Mouse (Mus musculus): ENCODE data around the gene Capzb. TPM values are rescaled to one million over a fixed set of nuclear protein-coding genes. Genes with fewer than 3 reads are reported as not detected.
A peak's percentile ranks its signal among the peaks of the same experiment; 100 is the strongest.

Capzb gene
- polyA plus RNA-seq, 1 experiment from 2014 or later, result 399 TPM

- Histone ChIP-seq H3K36me3 (0 out of 2 replicates have a peak, but pooled peaks cover 11% of the 10 kb centered on the region), H3K4me2 (no peak overlapping the region), H3K9me3 (no peaks in the 10 kb centered on the region), H3K9ac (no peak overlapping the region), H3K27me3 (no peaks in the 10 kb centered on the region), H3K4me1 (peaks cover 89% of the 10 kb centered on the region), H3K27ac (peak overlapping the region; percentile 24; the same call in 1 of the 2 replicates), H3K4me3 (no peak overlapping the region)
- no peak for ATAC-seq (ENCODE audit: insufficient number of reproducible peaks, low FRiP score, low TSS enrichment, low read depth)
- 80% methylated on average over 2 of the region's 2 CpGs for WGBS
These were observed 52.8 kb downstream of the Capzb start for GRCm38 (mm10) chr4:139245534-139245933.

- no peak overlapping the region for H3K9ac ChIP-seq
- H3K4me3 ChIP-seq, result no peak overlapping the region
- no peaks in the 10 kb centered on the region for H3K9me3 ChIP-seq
- H3K36me3 ChIP-seq, result 0 out of 2 replicates have a peak, but pooled peaks cover 11% of the 10 kb centered on the region
- ATAC-seq (ENCODE audit: insufficient number of reproducible peaks, low FRiP score, low TSS enrichment, low read depth), result no peak
- WGBS, result 26% methylated on average over 7 of the region's 7 CpGs
- peaks cover 89% of the 10 kb centered on the region for H3K4me1 ChIP-seq
- H3K27ac ChIP-seq, result peak overlapping the region; percentile 24
- no peaks in the 10 kb centered on the region for H3K27me3 ChIP-seq
- H3K4me2 ChIP-seq, result no peak overlapping the region
These were observed 53.6 kb downstream of the Capzb start for GRCm38 (mm10) chr4:139246130-139246877.

- H3K9me3 ChIP-seq, result no peaks in the 10 kb centered on the region
- no peak for ATAC-seq (ENCODE audit: insufficient number of reproducible peaks, low FRiP score, low TSS enrichment, low read depth)
- H3K9ac ChIP-seq, result no peak overlapping the region
- no peak overlapping the region for H3K4me2 ChIP-seq
- 52% methylated on average over 7 of the region's 7 CpGs for WGBS
- no peak overlapping the region for H3K4me3 ChIP-seq
- H3K36me3 ChIP-seq, result 0 out of 2 replicates have a peak, but pooled peaks cover 1% of the 10 kb centered on the region
- peak overlapping the region; percentile 80; the same call in 1 of the 2 replicates for H3K27ac ChIP-seq
- H3K27me3 ChIP-seq, result no peaks in the 10 kb centered on the region
- peaks cover 91% of the 10 kb centered on the region for H3K4me1 ChIP-seq
These were observed 55.3 kb downstream of the Capzb start for GRCm38 (mm10) chr4:139247966-139248365.

- no peaks in the 10 kb centered on the region for H3K27me3 ChIP-seq
- ATAC-seq (ENCODE audit: insufficient number of reproducible peaks, low FRiP score, low TSS enrichment, low read depth), result no peak
- H3K4me3 ChIP-seq, result no peak overlapping the region
- H3K9me3 ChIP-seq, result no peaks in the 10 kb centered on the region
- no peak overlapping the region for H3K9ac ChIP-seq
- H3K36me3 ChIP-seq, result no peaks in the 10 kb centered on the region
- peak overlapping the region; percentile 80; the same call in 1 of the 2 replicates for H3K27ac ChIP-seq
- peaks cover 98% of the 10 kb centered on the region for H3K4me1 ChIP-seq
- WGBS, result 79% methylated on average over 5 of the region's 5 CpGs
- H3K4me2 ChIP-seq, result no peak overlapping the region
These were observed 56.0 kb downstream of the Capzb start for GRCm38 (mm10) chr4:139248736-139249135.

GRCm38 (mm10) chr4:139250043-139250442 lies 57.3 kb downstream of the Capzb start:
- 19% methylated on average over 5 of the region's 5 CpGs for WGBS
- ATAC-seq (ENCODE audit: insufficient number of reproducible peaks, low FRiP score, low TSS enrichment, low read depth), result no peak

GRCm38 (mm10) chr4:139250886-139251285 lies 58.2 kb downstream of the Capzb start:
- no peaks in the 10 kb centered on the region for H3K9me3 ChIP-seq
- no peak overlapping the region for H3K9ac ChIP-seq
- H3K27ac ChIP-seq, result peak overlapping the region; percentile 80
- no peak overlapping the region for H3K4me3 ChIP-seq
- peaks cover 86% of the 10 kb centered on the region for H3K4me1 ChIP-seq
- 55% methylated on average over 8 of the region's 8 CpGs for WGBS
- H3K36me3 ChIP-seq, result no peaks in the 10 kb centered on the region
- ATAC-seq (ENCODE audit: insufficient number of reproducible peaks, low FRiP score, low TSS enrichment, low read depth), result no peak
- H3K27me3 ChIP-seq, result no peaks in the 10 kb centered on the region
- H3K4me2 ChIP-seq, result no peak overlapping the region

More at GRCm38 (mm10) chr4:139250043-139250442, 57.3 kb downstream of the Capzb start:
- no peak overlapping the region for H3K4me3 ChIP-seq
- H3K27me3 ChIP-seq, result no peaks in the 10 kb centered on the region
- H3K27ac ChIP-seq, result peak overlapping the region; percentile 80
- peaks cover 88% of the 10 kb centered on the region for H3K4me1 ChIP-seq
- no peak overlapping the region for H3K9ac ChIP-seq
- H3K4me2 ChIP-seq, result no peak overlapping the region
- no peaks in the 10 kb centered on the region for H3K36me3 ChIP-seq
- no peaks in the 10 kb centered on the region for H3K9me3 ChIP-seq

DNA sequence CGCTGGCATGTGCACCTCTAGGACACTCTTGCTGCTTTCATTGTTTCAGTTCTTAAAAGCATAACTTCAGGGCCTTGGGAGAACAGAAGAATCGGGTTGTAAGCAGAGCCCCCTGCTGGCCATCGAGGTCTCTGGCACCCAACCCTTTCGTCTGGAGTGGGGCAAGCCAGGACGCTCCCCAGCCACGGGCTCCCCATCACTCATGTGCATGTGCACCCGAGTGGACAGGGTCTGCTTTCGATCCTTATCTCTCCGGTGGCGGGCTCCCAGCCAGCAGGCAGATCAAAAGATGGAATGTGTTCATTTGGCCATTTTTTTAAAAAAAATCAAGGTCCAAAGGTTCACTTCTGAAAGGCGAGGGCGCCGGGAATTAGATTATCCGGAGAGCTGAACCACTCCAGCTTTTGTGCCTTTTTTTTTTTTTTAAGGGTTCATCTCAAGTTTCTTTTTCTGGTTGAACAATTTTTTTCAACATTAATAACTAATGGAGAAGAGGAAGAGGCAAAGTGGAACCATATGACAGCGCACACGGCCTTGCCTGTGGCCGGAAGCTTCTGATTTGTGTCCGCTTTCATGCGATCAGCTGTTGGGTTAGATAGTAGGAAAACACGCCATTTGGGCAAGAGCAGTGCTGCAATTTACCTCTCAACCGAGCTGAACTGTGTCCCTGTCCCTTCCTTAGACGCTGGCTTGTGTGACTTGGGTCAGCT lies 59.5 kb downstream of the Capzb start:
- peaks cover 86% of the 10 kb centered on the region for H3K4me1 ChIP-seq
- H3K9me3 ChIP-seq, result no peaks in the 10 kb centered on the region
- no peak overlapping the region for H3K4me3 ChIP-seq
- H3K27ac ChIP-seq, result peak overlapping the region; percentile 80
- H3K4me2 ChIP-seq, result peak overlapping the region; percentile 19; the same call in 1 of the 2 replicates
- 31% methylated on average over 22 of the region's 22 CpGs for WGBS
- 0 out of 2 replicates have a peak, but pooled peaks have one; percentile 42 for ATAC-seq (ENCODE audit: insufficient number of reproducible peaks, low FRiP score, low TSS enrichment, low read depth)
- H3K27me3 ChIP-seq, result no peaks in the 10 kb centered on the region
- H3K9ac ChIP-seq, result no peak overlapping the region
- H3K36me3 ChIP-seq, result peaks cover 5% of the 10 kb centered on the region

DNA sequence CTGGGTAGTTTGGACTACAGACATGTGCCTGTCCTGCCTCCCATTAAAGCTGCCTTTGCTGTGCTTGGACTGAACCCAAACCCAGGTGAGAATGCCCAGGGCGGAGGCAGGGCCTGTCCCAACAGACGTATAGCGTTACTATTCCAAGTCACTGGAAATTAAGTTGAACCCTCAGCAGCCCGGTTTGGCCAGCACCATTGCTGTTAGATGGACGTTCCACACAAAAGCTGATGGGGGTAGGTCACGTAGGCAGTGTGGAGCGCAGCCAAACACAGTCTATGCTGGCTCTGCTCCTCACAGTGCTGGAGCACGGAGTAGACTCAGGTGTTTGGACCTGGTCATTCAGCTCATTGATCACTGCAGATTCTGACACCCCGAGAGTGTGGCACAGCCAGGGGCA lies 60.5 kb downstream of the Capzb start:
- Histone ChIP-seq H3K4me1 (peaks cover 86% of the 10 kb centered on the region), H3K9me3 (no peaks in the 10 kb centered on the region), H3K36me3 (peaks cover 14% of the 10 kb centered on the region), H3K27ac (peak overlapping the region; percentile 80; the same call in 1 of the 2 replicates), H3K9ac (no peak overlapping the region), H3K4me3 (no peak overlapping the region), H3K27me3 (no peaks in the 10 kb centered on the region), H3K4me2 (no peak overlapping the region)
- no peak; the same call in 1 of the 2 replicates for ATAC-seq (ENCODE audit: insufficient number of reproducible peaks, low FRiP score, low TSS enrichment, low read depth)
- 51% methylated on average over 9 of the region's 9 CpGs for WGBS

DNA sequence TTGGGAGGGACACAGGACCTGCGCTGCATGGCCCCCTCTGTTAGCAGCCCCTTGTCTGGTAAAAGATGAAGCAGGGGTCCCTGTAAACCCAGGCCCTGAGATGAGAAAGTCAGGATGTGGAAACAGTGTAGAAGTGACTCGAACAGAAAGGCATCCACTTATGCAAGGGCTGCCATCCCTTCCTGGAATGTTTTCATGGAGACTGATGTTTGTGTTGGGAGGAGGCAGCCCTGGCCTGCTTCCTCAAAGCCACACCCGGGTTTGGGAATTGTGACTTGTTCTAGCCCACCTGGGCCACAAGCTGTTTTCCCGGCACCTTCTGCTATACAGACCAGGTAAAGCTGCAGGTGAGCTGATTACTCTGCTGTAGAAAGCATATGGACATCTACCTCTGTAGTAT lies 63.4 kb downstream of the Capzb start:
- Histone ChIP-seq H3K36me3 (peaks cover 32% of the 10 kb centered on the region), H3K9me3 (no peaks in the 10 kb centered on the region), H3K27ac (no peak overlapping the region), H3K4me2 (no peak overlapping the region), H3K9ac (no peak overlapping the region), H3K4me3 (no peak overlapping the region), H3K27me3 (no peaks in the 10 kb centered on the region), H3K4me1 (peaks cover 82% of the 10 kb centered on the region)
- 70% methylated on average over 4 of the region's 4 CpGs for WGBS
- ATAC-seq (ENCODE audit: insufficient number of reproducible peaks, low FRiP score, low TSS enrichment, low read depth), result no peak

DNA sequence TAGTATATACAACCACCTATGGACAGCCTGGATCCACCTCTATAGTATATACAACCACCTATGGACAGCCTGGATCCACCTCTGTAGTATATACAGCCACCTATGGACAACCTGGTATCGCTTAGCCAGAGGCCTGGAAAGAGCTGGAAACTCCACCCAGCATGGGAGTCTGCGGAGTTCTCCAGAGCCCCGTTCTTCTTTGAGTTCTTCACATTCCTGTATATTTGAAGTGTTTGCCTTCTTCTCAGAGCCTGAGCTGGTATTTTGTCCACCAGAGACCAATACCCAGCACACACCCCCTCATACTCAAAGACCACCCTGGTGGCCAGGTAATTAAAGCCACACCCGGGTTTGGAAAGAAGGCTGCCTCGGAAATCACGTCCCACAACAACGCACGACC lies 64.0 kb downstream of the Capzb start:
- Histone ChIP-seq H3K36me3 (peaks cover 37% of the 10 kb centered on the region), H3K27me3 (no peaks in the 10 kb centered on the region), H3K4me1 (peaks cover 81% of the 10 kb centered on the region), H3K27ac (0 out of 2 replicates have a peak overlapping the region, but pooled peaks have one; percentile 92), H3K9ac (no peak overlapping the region), H3K9me3 (no peaks in the 10 kb centered on the region), H3K4me2 (no peak overlapping the region), H3K4me3 (no peak overlapping the region)
- 41% methylated on average over 8 of the region's 8 CpGs for WGBS
- no peak for ATAC-seq (ENCODE audit: insufficient number of reproducible peaks, low FRiP score, low TSS enrichment, low read depth)

- peaks cover 56% of the 10 kb centered on the region for H3K36me3 ChIP-seq
- H3K4me2 ChIP-seq, result no peak overlapping the region
- no peaks in the 10 kb centered on the region for H3K9me3 ChIP-seq
- peak overlapping the region; percentile 92 for H3K27ac ChIP-seq
- no peak overlapping the region for H3K4me3 ChIP-seq
- no peak overlapping the region for H3K9ac ChIP-seq
- ATAC-seq (ENCODE audit: insufficient number of reproducible peaks, low FRiP score, low TSS enrichment, low read depth), result peak; percentile 40; the same call in 1 of the 2 replicates
- peaks cover 60% of the 10 kb centered on the region for H3K4me1 ChIP-seq
- 32% methylated on average over 6 of the region's 6 CpGs for WGBS
- H3K27me3 ChIP-seq, result no peaks in the 10 kb centered on the region
These were observed 66.1 kb downstream of the Capzb start for GRCm38 (mm10) chr4:139258621-139259301.
